Mouse (Mus musculus): Measurements from ENCODE around the gene Sfta2.

Gene Sfta2

GRCm38 (mm10) chr17:35593786-35594185 is 7.6 kb upstream of the Sfta2 start:
- DNase-seq: no peak

GRCm38 (mm10) chr17:35594456-35594855 is 6.9 kb upstream of the Sfta2 start:
- DNase-seq: no peak

GRCm38 (mm10) chr17:35597399-35597798 is 4.0 kb upstream of the Sfta2 start:
- no peak for DNase-seq

GRCm38 (mm10) chr17:35601736-35602354 is 496 bp downstream of the Sfta2 start:
- DNase-seq: no peak

- DNase-seq: no peak
Observed at GRCm38 (mm10) chr17:35617127-35617526, 15.8 kb downstream of the Sfta2 start.

- DNase-seq: no peak
Observed at GRCm38 (mm10) chr17:35626537-35626936, 25.2 kb downstream of the Sfta2 start, which contains the start of gene Gm9573. Gene Gm9573, minus strand, starts transcription at chr17:35626637.

- DNase-seq: peak; percentile 61
Observed at GRCm38 (mm10) chr17:35633992-35634391, 32.6 kb downstream of the Sfta2 start.

GRCm38 (mm10) chr17:35635202-35635601 is 33.9 kb downstream of the Sfta2 start:
- DNase-seq: no peak

- DNase-seq: peak; percentile 79
Observed at GRCm38 (mm10) chr17:35635699-35636111, 34.4 kb downstream of the Sfta2 start.

GRCm38 (mm10) chr17:35636363-35636762 is 35.0 kb downstream of the Sfta2 start:
- DNase-seq: peak; percentile 63

- DNase-seq: peak; percentile 83
Observed at GRCm38 (mm10) chr17:35638475-35639190, 37.3 kb downstream of the Sfta2 start.

- no peak for DNase-seq
Observed at GRCm38 (mm10) chr17:35639352-35639751, 38.0 kb downstream of the Sfta2 start.

- DNase-seq: no peak
Observed at GRCm38 (mm10) chr17:35643609-35644236, 42.4 kb downstream of the Sfta2 start, which contains the start of gene Mucl3. Gene Mucl3, minus strand, starts transcription at chr17:35643695.

- DNase-seq: peak; percentile 59
Observed at GRCm38 (mm10) chr17:35649429-35649828, 48.1 kb downstream of the Sfta2 start.

- DNase-seq: no peak
Observed at GRCm38 (mm10) chr17:35653086-35653485, 51.7 kb downstream of the Sfta2 start.

GRCm38 (mm10) chr17:35665957-35666515 is 64.7 kb downstream of the Sfta2 start:
- peak; percentile 56 for DNase-seq

GRCm38 (mm10) chr17:35666851-35667256 is 65.5 kb downstream of the Sfta2 start:
- no peak for DNase-seq

- DNase-seq: peak; percentile 98
Observed at GRCm38 (mm10) chr17:35667334-35668065, 66.2 kb downstream of the Sfta2 start, which contains the start of gene Vars2. Gene Vars2, minus strand, starts transcription at chr17:35667592.

GRCm38 (mm10) chr17:35669731-35670130 is 68.4 kb downstream of the Sfta2 start:
- no peak for DNase-seq

GRCm38 (mm10) chr17:35671846-35672245 is 70.5 kb downstream of the Sfta2 start:
- DNase-seq: no peak

GRCm38 (mm10) chr17:35672527-35672926 is 71.2 kb downstream of the Sfta2 start:
- DNase-seq: no peak

- peak; percentile 90 for DNase-seq
Observed at GRCm38 (mm10) chr17:35673416-35674035, 72.2 kb downstream of the Sfta2 start, which contains the start of gene Gtf2h4. Gene Gtf2h4, minus strand, starts transcription at chr17:35673739.

Measured in lung, postnatal 14 days (tissue).